Mouse (Mus musculus): Measurements from ENCODE around the gene Irs2. TPM values are rescaled to one million over a fixed set of nuclear protein-coding genes. Genes with fewer than 3 reads are reported as not detected.
A peak's percentile ranks its signal among the peaks of the same experiment; 100 is the strongest.

Irs2 gene
- polyA plus RNA-seq, 1 experiment = 8.5 TPM

DNA sequence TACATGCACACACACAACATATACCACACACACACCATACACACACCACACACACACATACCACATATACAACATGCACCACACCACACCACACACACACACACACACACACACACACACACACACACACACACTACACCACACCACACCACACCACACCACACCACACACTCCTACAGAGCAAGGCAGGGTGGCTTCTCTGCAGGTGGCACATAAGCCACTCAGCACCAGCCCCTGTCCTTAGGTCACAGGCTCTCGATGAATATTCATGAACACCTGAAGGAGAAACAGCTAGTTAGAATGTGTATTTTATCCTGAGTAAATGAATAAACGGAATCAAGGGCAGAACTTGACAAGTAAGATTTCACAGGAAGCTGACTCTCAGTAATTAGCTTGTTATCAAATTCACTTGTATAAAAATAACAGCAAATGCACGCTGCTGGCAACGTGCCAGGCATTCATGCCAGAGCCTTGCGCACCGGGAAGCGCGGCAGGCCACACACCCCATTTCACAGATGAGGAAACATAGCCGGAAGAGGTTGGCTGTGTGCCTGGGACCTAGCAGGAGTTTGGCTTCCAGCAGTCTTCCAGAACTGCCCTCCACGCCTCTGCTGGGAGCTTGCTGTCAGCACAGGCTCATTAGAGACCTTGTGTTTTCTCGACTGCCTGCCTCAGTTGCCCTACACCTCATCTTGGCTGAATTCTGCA is 54.8 kb downstream of the Irs2 start:
- no peak for DNase-seq (ENCODE audit: low spot score)

GRCm38 (mm10) chr8:10952706-10953105 is 55.6 kb downstream of the Irs2 start:
- no peak for DNase-seq (ENCODE audit: low spot score)

DNA sequence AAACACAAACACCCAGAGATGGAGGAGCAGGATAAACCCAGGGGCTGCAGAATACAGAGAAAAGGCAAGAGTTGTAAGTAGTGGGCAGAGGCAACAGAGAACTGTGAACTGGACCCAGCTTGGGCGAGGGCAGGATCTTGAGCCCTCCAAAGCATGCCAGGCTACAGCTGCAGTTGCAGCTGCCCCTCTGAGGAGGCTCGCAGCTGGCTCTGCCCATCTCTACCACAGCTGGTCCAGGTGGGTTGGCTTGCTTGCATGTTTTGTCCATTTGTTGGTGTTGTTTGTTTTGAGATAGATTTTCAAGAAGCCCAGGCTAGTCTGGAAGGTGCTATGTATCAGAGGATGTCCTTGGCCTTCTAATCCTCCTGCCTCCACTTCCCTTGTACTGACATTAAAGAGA is 56.0 kb downstream of the Irs2 start:
- no peak for DNase-seq (ENCODE audit: low spot score)

DNA sequence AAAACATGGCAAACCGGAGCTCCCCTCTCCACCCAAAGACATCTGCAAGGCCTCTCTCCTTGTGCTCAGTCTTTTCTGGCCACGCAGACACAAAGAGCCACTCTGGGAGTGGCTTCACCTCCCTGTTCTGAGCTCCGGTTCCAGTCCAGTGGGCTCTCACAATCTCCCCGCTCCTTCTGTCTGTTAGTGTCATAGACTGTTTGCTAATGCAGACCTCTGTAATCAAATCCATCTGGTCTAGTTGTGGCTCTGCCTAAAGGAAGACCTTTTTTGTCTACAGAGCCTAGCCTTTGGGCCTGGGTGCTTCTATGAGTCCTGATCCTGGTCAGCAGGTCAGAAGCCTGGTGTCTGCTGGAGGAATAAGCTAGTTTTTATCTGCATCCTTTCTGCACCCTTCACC is 56.7 kb downstream of the Irs2 start:
- no peak for DNase-seq (ENCODE audit: low spot score)

- peak; percentile 84 for DNase-seq (ENCODE audit: low spot score)
Observed at GRCm38 (mm10) chr8:10945939-10946740, 62.1 kb downstream of the Irs2 start.

- DNase-seq (ENCODE audit: low spot score) = no peak
Observed at GRCm38 (mm10) chr8:10945490-10945889, 62.8 kb downstream of the Irs2 start.

GRCm38 (mm10) chr8:10943314-10944060 is 64.8 kb downstream of the Irs2 start:
- no peak for DNase-seq (ENCODE audit: low spot score)

- DNase-seq (ENCODE audit: low spot score) = no peak
Observed at GRCm38 (mm10) chr8:10939883-10940282, 68.4 kb downstream of the Irs2 start.

- no peak for DNase-seq (ENCODE audit: low spot score)
Observed at GRCm38 (mm10) chr8:10939210-10939782, 69.0 kb downstream of the Irs2 start.

DNA sequence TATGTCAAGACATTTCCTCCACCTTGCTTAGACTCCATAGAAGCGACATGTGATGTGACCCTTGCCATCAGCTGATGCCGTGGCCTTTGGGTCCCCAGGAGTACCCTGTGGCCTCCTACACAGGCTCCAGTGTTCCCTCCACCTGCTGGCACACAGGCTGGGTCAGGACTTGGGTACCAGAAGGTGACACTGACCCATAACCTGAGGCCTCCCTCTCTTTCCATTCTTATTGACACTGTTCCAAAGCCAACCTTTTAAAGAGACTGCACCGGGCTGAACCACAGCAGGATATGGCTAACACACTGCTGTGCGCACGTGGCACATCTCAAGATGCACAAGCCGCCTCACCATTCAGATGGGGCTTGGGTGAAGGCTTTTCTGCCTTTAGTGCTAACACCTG is 70.0 kb downstream of the Irs2 start:
- no peak for DNase-seq (ENCODE audit: low spot score)

DNA sequence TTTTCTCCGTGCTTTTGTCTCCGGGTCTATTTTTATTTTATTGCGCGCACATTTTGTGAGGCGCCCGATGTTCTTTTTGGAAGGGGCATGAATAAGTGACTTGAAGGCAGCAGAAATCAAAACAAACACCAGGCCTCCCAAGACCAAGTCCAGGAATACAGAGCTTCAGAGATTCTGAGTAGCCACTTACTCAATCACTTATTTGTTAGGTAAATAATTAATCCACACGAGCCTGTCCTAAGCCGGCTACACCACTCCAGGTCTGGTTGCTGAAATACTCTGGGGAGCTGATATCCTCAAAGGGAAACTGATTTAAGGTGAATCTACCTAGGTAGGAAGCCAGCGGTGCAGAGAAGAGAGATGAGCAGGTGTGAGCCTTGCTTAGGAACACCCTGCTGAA is 71.6 kb downstream of the Irs2 start:
- DNase-seq (ENCODE audit: low spot score) = no peak

DNA sequence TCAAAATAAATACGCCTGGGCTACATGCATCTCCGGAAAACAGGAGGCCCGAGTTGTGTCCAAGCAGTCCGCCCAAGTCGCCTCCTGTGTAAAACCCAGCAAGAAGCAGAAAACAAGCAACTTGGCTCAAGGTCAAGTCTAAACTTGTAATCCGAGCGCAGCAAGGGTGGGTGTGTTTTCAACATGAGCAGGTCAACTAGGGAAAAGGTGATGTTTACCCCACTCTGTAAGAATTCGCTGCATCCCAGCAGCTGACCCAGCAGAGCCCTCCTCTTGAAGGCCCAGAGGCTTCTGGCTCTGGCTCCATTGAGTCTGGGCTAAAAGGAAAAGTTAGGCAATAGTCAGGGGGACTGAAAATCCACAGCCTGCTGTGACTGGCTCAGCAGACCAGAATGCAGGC is 73.0 kb downstream of the Irs2 start:
- DNase-seq (ENCODE audit: low spot score) = no peak
